Mouse (Mus musculus): ENCODE measurements around the gene Cox7a2. TPM values are rescaled to one million over a fixed set of nuclear protein-coding genes. Genes with fewer than 3 reads are reported as not detected.

Cox7a2 gene
- 622 and 629 TPM in 2 replicates for polyA plus RNA-seq (2015; fragmentation: Nextera tagmentation; extraction: Ambion mirVana)

DNA sequence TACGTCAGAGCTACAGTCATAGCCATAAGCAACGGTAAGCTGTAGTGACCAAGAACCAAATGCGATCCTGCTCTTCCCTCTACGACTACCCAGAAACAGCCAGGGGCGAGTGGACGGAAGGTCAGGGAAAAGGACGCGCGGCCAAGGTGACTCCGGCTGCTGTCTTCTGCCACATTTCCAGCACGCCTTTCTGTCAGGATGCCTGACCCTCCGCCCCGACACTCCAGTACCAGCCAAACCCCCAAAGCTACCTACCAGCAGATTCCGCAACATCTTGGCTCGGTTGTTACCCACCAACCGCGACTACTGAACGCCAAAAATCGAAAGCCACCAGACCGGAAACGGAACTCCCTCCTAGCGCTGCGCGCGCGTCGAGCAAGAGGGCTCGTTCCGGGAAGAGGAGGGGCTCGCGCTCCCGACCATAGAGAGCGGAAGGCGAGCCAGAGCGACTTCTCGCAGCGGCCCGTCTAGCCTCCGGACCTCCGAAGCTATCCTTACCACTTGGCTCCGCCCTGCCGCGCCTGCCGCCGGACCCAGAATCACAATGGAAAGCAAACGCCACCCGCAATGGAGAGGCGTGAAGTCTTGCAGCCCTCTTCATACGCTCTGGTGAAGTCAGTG, at the start of gene Cox7a2:
Cox7a2 (minus strand) TSS at position 494 of the 621 bp plus-strand sequence.
- H3K27ac ChIP-seq: peak within 1 kb of the TSS; percentile 89
- peaks cover 26% of the 10 kb centered on the region for H3K36me3 ChIP-seq
- H3K4me1 ChIP-seq: peaks cover 13% of the 10 kb centered on the region
- peak; percentile 99 for ATAC-seq (ENCODE audit: low FRiP score, low read depth)
- under 1% methylated on average over 49 of the region's 49 CpGs for WGBS
- no peaks in the 10 kb centered on the region for H3K27me3 ChIP-seq
- H3K4me3 ChIP-seq: peak within 1 kb of the TSS; percentile 91
- peak within 1 kb of the TSS; percentile 75 for H3K4me2 ChIP-seq (replicated peaks)
- no peaks in the 10 kb centered on the region for H3K9me3 ChIP-seq
- H3K9ac ChIP-seq: peak within 1 kb of the TSS; percentile 83

DNA sequence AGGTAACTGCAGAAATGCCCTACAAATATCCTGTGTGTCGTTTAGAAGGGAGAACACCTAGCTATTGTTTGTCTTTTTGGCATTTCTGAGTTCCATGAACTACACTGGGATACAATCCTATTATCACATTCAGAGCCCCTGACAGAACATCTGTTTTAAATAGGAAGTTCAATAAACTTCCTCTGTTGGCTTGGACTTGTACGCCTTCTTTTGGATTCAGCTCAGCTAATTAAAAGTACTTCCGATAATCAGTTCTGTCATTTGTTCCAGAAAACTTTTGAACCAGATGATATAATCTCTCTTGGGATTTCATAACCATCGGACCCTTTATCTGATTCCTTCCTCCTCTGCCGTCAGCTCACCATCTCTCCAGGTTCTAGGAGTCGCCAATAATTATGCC, 49.7 kb upstream of the Cox7a2 start:
- Histone ChIP-seq H3K4me1 (peaks cover 20% of the 10 kb centered on the region), H3K36me3 (no peaks in the 10 kb centered on the region)
- no peak for ATAC-seq (ENCODE audit: low FRiP score, low read depth)

DNA sequence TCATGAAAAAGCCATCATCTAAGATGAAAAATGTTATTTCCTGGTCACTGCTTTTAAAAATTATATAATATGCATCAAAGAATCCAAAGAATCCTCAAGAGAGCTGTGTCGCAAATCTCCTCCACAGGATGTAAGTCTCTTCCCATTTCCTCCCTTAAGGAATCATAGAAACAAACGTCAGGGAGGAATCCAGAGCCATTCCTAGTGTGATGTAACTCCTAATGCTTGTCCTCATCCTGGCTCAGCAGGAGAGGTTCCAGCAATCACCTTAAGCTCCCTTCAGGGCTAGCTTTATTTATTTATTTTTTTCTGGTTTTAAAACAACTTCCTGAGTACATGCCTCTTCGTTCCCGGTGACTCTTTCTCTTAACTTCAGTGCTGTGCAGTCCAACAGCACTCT, 47.5 kb upstream of the Cox7a2 start:
- no peak overlapping the region for H3K4me2 ChIP-seq (replicated peaks)
- WGBS: 46% methylated on average over 4 of the region's 4 CpGs
- H3K9me3 ChIP-seq: no peaks in the 10 kb centered on the region
- no peak for ATAC-seq (ENCODE audit: low FRiP score, low read depth)
- H3K27me3 ChIP-seq: no peaks in the 10 kb centered on the region
- H3K36me3 ChIP-seq: no peaks in the 10 kb centered on the region
- H3K4me1 ChIP-seq: peaks cover 9% of the 10 kb centered on the region
- no peak overlapping the region for H3K9ac ChIP-seq
- no peak overlapping the region for H3K4me3 ChIP-seq
- H3K27ac ChIP-seq: no peak overlapping the region

More for the DNA sequence above, 49.7 kb upstream of the Cox7a2 start:
- Histone ChIP-seq H3K9ac (no peak overlapping the region), H3K27ac (no peak overlapping the region), H3K4me3 (no peak overlapping the region), H3K4me2 (replicated peaks) (no peak overlapping the region), H3K27me3 (no peaks in the 10 kb centered on the region), H3K9me3 (no peaks in the 10 kb centered on the region)
- WGBS: 29% methylated on average over 6 of the region's 6 CpGs

DNA sequence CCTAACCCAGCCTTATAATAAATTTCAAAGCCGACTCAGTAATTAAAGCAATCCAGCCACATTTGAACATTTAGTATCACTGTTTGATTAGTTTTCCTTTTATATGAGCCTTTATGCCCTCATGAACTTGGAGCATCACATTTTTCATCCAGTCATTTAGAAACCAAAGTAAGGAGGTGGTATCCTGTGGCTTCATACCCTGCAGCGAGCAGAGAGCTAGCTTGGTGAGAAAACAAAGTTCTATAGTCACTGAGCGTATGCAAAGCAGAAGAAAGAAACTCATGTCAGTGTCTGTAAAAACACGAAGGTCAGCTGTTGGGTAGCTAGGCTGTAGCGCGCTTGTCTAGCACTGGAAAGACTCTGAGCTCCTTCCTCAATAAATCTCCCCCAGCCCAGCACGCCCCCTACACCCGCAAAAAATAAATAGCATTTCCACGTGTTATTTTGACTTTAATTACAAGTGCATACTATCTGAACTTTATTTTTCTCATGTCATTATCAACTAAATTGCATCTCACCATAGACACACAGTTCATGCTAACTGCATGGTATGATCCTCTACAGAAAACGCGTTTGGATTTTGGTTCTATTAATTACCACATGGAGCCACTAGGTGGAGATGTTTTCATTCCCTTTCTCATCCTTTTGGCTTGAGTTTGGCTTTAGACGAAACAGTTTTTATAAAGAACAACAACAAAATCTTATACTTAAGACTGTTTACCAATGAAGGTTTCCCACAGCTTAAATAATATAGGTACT, 46.8 kb upstream of the Cox7a2 start:
- WGBS: 40% methylated on average over 12 of the region's 12 CpGs
- H3K9ac ChIP-seq: no peak overlapping the region
- no peaks in the 10 kb centered on the region for H3K36me3 ChIP-seq
- H3K27me3 ChIP-seq: no peaks in the 10 kb centered on the region
- H3K4me2 ChIP-seq (replicated peaks): no peak overlapping the region
- H3K4me1 ChIP-seq: peaks cover 9% of the 10 kb centered on the region
- no peak overlapping the region for H3K27ac ChIP-seq
- no peak; the same call in 1 of the 2 replicates for ATAC-seq (ENCODE audit: low FRiP score, low read depth)
- H3K9me3 ChIP-seq: no peaks in the 10 kb centered on the region
- no peak overlapping the region for H3K4me3 ChIP-seq

DNA sequence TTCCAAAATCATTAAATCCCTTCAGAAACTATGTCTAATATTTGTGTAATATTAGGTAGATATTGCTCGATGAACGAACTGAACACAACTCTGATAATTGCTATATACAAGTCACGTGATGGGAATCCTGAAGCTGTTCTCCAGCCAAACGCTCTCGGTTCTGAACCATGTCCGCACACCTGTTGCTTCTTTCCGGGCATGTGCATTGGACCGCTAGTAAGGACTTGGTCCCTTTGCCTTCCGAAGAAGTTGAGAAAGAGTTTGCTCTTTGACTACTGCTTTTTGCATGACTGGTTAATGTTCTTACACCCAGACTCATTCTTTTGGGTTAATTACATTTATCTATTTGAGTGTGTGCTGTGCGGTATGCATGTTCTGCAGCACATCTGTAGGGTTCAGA, 45.7 kb upstream of the Cox7a2 start:
- no peaks in the 10 kb centered on the region for H3K36me3 ChIP-seq
- H3K9me3 ChIP-seq: no peaks in the 10 kb centered on the region

DNA sequence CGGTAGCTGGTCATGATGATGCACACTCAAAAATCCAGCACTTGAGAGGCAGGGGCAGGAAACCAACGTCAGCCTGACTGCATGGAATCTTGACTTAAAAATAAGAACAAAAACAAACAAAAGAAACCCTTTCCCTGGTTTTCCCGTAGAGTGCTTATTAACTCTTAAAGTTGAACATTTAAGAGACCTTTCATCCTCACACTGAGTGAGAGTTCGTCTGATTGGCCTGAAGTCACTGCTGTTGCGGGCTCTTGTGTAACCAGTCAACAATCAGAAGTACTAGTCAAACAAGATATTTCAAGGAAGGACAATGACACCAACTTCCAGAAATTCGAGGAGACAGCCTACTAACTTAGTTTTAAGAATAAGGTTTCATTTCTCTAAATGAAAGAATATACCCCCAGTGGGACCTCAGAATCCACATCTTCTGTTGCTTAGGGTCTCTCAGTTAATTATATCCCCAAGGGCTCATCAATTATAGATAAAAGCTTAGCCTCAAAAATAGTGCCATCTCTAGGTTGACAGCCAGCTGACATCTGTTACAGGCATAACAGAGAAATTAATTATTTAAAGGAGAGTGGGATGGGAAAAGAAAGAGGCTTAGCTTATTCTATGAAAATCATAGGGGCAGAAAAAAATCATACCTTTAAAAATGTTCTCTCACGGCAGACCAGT, 36.9 kb upstream of the Cox7a2 start:
- Histone ChIP-seq H3K4me2 (replicated peaks) (no peak overlapping the region), H3K27ac (no peak overlapping the region), H3K4me3 (no peak overlapping the region), H3K4me1 (peaks cover 14% of the 10 kb centered on the region), H3K27me3 (no peaks in the 10 kb centered on the region), H3K9me3 (no peaks in the 10 kb centered on the region), H3K36me3 (no peaks in the 10 kb centered on the region), H3K9ac (no peak overlapping the region)
- no peak for ATAC-seq (ENCODE audit: low FRiP score, low read depth)
- 74% methylated on average over 7 of the region's 7 CpGs for WGBS

More for the DNA sequence above, 45.7 kb upstream of the Cox7a2 start:
- Histone ChIP-seq H3K4me2 (replicated peaks) (no peak overlapping the region), H3K27me3 (no peaks in the 10 kb centered on the region), H3K27ac (no peak overlapping the region), H3K4me3 (no peak overlapping the region), H3K9ac (no peak overlapping the region), H3K4me1 (peaks cover 8% of the 10 kb centered on the region)
- no peak for ATAC-seq (ENCODE audit: low FRiP score, low read depth)
- 89% methylated on average over 10 of the region's 10 CpGs for WGBS

DNA sequence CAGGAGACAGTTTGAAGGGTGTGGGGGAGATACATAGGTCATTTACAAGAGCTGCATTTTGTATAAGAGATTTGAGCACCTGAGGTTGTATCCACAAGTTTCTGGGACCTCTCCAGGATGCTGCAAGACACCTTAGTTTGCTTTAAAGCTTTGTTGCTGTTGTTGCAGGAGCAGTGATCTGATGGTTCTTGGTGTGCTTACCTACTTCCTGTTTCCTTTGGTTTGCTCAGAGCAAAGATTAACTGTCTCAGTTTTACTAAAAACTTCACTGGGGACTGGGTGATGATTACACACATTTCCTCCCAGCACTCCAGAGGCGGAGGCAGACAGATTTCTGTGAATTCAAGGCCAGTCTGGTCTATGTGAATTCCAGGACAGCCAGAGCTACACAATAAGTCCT, 35.4 kb upstream of the Cox7a2 start:
- Histone ChIP-seq H3K36me3 (no peaks in the 10 kb centered on the region), H3K9ac (no peak overlapping the region), H3K9me3 (no peaks in the 10 kb centered on the region), H3K27me3 (no peaks in the 10 kb centered on the region), H3K27ac (no peak overlapping the region), H3K4me1 (peaks cover 20% of the 10 kb centered on the region), H3K4me3 (no peak overlapping the region), H3K4me2 (replicated peaks) (no peak overlapping the region)
- no peak for ATAC-seq (ENCODE audit: low FRiP score, low read depth)
- WGBS: 91% methylated on average over 1 of the region's 1 CpGs

DNA sequence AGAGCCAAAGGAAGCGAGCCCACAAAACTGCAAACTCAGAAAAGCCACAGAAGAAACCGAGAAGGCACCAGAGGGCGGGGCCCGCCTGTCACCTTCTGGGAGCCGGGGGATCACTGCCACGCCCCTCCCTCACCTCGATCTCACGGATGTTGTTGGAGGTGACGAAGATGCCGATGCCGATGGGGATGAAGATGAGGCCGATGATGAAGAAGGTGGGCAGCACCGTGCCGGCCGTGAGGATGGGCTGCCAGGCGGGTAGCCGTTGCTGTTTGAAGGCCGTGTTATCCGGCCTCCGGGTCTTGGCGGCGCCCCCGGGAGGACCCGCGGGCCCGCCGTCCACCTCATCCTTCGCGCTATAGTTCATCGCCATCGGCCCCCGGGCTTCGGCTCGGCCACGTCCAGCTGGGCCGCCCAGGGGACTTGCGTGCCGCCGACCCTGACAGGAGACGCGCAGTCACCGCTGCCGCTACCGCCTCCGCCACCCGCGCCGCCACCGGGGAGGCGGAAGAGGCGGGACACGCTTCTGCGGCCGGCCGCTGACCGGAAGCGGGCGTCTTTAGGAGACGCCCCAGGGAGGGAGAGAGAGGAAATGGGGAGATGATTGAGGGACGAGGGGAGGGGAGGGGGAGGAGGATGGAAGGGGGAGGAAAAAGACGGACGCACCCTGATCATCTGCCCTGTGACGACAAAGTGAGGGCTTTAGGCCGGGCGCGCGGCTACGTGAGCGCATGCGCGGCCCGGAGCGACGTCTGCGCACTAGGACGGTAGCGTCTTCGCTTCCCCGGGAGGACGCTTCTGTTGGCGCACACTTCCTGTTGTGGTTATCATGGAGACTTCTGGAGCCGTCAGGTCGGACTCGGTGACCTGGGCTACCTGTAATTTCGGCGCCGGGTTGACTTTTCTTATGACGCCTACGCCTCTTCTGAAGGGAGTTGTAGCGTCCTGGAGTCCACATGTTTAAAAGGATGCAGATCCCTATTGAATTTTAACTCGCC, 33.5 kb upstream of the Cox7a2 start, which contains the start of gene Tmem30a:
Tmem30a (minus strand) TSS at position 667 of the 995 bp plus-strand sequence.
- H3K4me3 ChIP-seq: peak within 1 kb of the TSS; percentile 93
- H3K9ac ChIP-seq: peak within 1 kb of the TSS; percentile 94
- peaks cover 20% of the 10 kb centered on the region for H3K4me1 ChIP-seq
- peak within 1 kb of the TSS; percentile 91 for H3K27ac ChIP-seq
- H3K9me3 ChIP-seq: no peaks in the 10 kb centered on the region
- ATAC-seq (ENCODE audit: low FRiP score, low read depth): peak; percentile 98
- under 1% methylated on average over 86 of the region's 91 CpGs for WGBS
- no peaks in the 10 kb centered on the region for H3K27me3 ChIP-seq
- no peaks in the 10 kb centered on the region for H3K36me3 ChIP-seq
- peak within 1 kb of the TSS; percentile 75 for H3K4me2 ChIP-seq (replicated peaks)

DNA sequence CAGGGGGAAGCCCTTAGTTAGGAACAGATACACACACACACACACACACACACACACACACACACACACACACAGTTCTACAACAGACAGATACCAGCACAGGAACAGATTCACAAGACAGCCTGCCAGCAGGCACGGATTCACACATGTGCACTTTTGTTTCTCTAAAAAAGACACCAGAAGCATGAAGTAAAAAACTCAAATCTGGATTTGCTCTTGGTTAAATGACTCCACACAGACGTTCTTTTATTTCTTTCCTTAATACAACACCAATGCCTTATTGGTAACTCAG, 26.1 kb upstream of the Cox7a2 start:
- Histone ChIP-seq H3K9me3 (no peaks in the 10 kb centered on the region), H3K4me2 (replicated peaks) (no peak overlapping the region), H3K27ac (peak overlapping the region; percentile 52; the same call in 1 of the 2 replicates), H3K27me3 (no peaks in the 10 kb centered on the region), H3K9ac (no peak overlapping the region), H3K4me1 (peaks cover 30% of the 10 kb centered on the region), H3K4me3 (no peak overlapping the region), H3K36me3 (no peaks in the 10 kb centered on the region)
- no peak for ATAC-seq (ENCODE audit: low FRiP score, low read depth)
- WGBS: 57% methylated on average over 2 of the region's 2 CpGs

DNA sequence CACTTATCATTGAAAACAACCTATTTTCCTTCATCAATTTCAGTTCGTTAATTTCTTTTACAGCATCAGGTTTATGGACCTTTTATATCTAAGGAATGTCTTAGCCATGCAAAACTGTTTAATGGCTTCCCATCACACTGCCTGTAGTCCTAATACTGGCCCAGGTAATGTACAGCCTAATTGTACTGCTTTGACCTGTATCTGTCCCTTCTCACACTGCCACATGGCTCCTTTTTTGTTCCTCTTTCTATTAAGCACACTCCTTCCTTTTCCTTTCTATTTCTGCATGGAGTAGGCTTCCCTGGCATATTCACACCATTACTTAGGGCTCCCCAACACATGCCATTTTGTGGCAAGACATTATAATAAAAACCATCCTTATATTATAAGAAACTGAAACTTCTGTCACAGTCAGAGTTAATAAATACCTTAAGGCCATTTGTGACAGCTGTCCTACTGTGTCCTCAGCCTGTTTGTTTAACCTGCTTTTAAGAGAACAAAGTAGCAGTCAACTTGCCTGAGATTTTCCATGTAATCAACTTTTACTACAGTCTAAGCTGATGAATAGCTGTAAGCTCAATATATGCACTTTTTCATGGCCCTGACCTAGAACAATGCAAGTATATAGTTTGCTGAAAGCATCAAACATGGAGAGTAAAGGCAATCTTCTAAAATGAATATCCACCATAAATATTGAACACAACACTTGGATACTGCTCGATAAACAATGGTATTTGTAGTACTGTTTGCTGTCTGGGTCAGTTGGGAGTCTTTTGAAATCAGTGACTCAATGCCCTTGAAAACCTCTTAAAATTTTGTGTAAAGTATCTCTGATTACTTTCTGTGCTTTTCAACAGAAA, 25.5 kb upstream of the Cox7a2 start:
- H3K27ac ChIP-seq: peak overlapping the region; percentile 52; the same call in 1 of the 2 replicates

DNA sequence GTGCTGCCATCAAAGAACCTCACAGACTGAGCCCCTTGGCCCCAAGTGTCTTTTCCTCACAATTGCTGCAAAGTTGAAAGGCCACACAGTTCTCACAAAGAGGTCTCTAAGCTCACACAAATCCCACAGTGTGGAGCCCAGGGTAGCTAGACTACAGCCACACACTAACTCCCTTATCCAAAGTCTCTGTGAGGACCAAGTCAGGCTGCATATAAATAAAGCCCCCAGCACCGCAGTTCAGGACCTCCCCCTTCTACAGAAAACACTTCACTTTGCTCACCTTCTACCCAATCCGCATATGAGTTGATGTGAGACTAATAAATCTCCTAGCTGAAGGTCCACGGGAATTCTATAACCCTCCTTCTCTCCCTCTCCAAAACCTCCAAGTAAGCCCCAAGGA, 24.8 kb upstream of the Cox7a2 start:
- Histone ChIP-seq H3K27me3 (no peaks in the 10 kb centered on the region), H3K36me3 (no peaks in the 10 kb centered on the region), H3K4me3 (no peak overlapping the region), H3K9me3 (no peaks in the 10 kb centered on the region), H3K4me1 (peaks cover 30% of the 10 kb centered on the region), H3K27ac (peak overlapping the region; percentile 52; the same call in 1 of the 2 replicates), H3K9ac (no peak overlapping the region), H3K4me2 (replicated peaks) (no peak overlapping the region)
- peak; percentile 54; the same call in 1 of the 2 replicates for ATAC-seq (ENCODE audit: low FRiP score, low read depth)
- WGBS: 34% methylated on average over 3 of the region's 3 CpGs

More for the DNA sequence above, 25.5 kb upstream of the Cox7a2 start:
- H3K36me3 ChIP-seq: no peaks in the 10 kb centered on the region
- WGBS: 82% methylated on average over 2 of the region's 2 CpGs
- no peak overlapping the region for H3K4me3 ChIP-seq
- no peak for ATAC-seq (ENCODE audit: low FRiP score, low read depth)
- H3K4me1 ChIP-seq: peaks cover 30% of the 10 kb centered on the region
- H3K4me2 ChIP-seq (replicated peaks): no peak overlapping the region
- H3K9ac ChIP-seq: no peak overlapping the region
- H3K9me3 ChIP-seq: no peaks in the 10 kb centered on the region
- no peaks in the 10 kb centered on the region for H3K27me3 ChIP-seq

Measured in limb, embryonic 13.5 days (tissue).